Mouse (Mus musculus) testis, adult 2 months (tissue): ENCODE data around the gene Fndc9. TPM values are rescaled to one million over a fixed set of nuclear protein-coding genes. Genes with fewer than 3 reads are reported as not detected.
A peak's percentile ranks its signal among the peaks of the same experiment; 100 is the strongest.

Source experiments
- H3K27ac ChIP-seq: fragments of 200-500 bp; 2 replicates; pipeline ENCODE4 v1.5.1; 2012; ENCODE audit warnings: low read depth, low read length; ENCODE audit not compliant: control insufficient read depth, insufficient read depth
- H3K27me3 ChIP-seq: fragments of 200-500 bp; 2 replicates; pipeline ENCODE4 v1.6.1; 2012; ENCODE audit warnings: mild to moderate bottlenecking, low read length, moderate library complexity; ENCODE audit not compliant: control insufficient read depth, insufficient read depth
- H3K36me3 ChIP-seq: fragments of 200-500 bp; 2 replicates; pipeline ENCODE4 v1.6.1; 2012; ENCODE audit warnings: mild to moderate bottlenecking, low read length; ENCODE audit not compliant: control insufficient read depth, insufficient read depth
- H3K4me1 ChIP-seq: fragments of 200-500 bp; 2 replicates; pipeline ENCODE4 v1.6.1; 2012; ENCODE audit warnings: low read length; ENCODE audit not compliant: control insufficient read depth, insufficient read depth
- H3K4me3 ChIP-seq: fragments of 200-500 bp; 2 replicates; pipeline ENCODE4 v1.5.1; 2012; ENCODE audit warnings: low read depth, mild to moderate bottlenecking, low read length, moderate library complexity, mixed read lengths; ENCODE audit not compliant: control insufficient read depth
- CTCF ChIP-seq: fragments of 200-500 bp; IDR thresholded peaks from 2 replicates; pipeline ENCODE4 v1.5.1; 2012; ENCODE audit warnings: low read depth, mild to moderate bottlenecking, inconsistent platforms, low read length, moderate library complexity; ENCODE audit not compliant: control insufficient read depth, insufficient read depth, insufficient replicate concordance
- POLR2A ChIP-seq: fragments of 200-500 bp; IDR thresholded peaks from 2 replicates; pipeline ENCODE4 v1.6.1; 2012; ENCODE audit warnings: low read depth, mild to moderate bottlenecking, inconsistent platforms, low read length, moderate library complexity; ENCODE audit not compliant: control insufficient read depth
- polyA plus RNA-seq: library from polyadenylated mRNA; depleted of rRNA; stranded (reverse); fragments of >200 nt; gene quantifications from 2 replicates; pipeline ENCODE4 v1.2.3, GENCODE M21; 2012

Gene Fndc9
- polyA plus RNA-seq, 1 experiment = 0.44 TPM

DNA sequence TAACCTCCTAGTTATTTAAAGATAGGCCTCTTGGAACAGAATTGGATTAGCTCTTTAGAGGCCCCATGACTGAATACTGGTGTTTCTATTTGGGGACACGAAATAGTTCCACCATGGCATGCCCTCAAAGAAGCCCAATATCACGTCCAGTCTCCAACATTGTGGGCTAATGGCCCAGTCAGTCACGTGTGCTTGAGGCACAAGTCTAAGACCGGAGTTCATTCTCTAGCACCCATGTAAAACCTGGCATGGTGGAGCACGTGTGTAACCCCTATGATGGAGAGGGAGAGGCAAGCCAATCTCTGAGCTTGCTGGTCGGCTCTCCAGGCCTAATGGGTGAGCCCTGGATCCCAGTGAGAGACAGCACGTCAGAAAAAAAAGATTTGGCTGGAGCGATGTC, 40.8 kb downstream of the Fndc9 start:
- H3K4me3 ChIP-seq = no peak overlapping the region
- no peak for TF ChIP-seq POLR2A
- no peak for TF ChIP-seq CTCF
- no peaks in the 10 kb centered on the region for H3K27me3 ChIP-seq
- H3K27ac ChIP-seq = no peak overlapping the region
- H3K36me3 ChIP-seq = no peaks in the 10 kb centered on the region
- H3K4me1 ChIP-seq = no peaks in the 10 kb centered on the region; the same call in 1 of the 2 replicates

DNA sequence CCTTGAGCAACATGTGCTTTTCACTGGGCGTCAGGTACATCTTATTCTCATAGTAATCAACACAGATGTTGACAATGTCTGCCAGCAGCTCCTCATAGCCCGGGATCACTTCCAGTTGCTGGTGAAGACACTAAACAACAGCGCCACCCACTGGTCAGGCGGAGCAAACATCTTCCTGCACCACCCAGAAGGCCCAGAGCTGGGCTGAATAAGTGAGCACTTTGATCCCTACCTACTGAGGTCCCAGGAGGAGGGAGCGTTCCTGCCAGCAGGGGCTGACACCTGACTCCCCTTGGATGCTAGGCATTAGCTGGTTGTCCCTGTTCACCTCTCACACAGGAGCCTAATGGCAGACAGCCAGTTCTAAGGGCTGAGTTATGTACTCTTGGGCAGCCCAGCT, 41.4 kb downstream of the Fndc9 start:
- H3K36me3 ChIP-seq = no peaks in the 10 kb centered on the region
- H3K27me3 ChIP-seq = no peaks in the 10 kb centered on the region
- H3K4me3 ChIP-seq = no peak overlapping the region
- no peak overlapping the region for H3K27ac ChIP-seq
- TF ChIP-seq CTCF (peak; percentile 88; the same call in 1 of the 2 replicates), POLR2A (no peak)
- H3K4me1 ChIP-seq = no peaks in the 10 kb centered on the region; the same call in 1 of the 2 replicates

DNA sequence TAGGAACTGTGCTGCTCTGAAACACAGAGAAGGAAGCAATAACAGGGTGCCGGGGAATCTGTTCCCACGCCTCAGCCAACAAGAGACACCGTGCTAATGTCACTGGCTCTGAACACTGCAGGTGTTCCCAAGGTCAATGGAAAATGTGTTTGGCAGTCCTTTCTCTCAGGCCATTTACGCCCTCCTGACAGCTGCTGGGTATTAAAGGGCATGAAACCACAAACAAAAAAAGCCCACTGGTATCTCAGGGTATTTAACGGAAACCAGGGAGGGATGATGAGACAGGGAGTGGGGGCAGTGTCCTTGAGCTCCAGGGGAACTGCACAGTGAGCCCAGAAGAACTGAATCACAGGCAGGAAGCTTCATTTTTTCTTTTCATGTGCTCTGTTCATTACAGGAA, 42.8 kb downstream of the Fndc9 start:
- H3K36me3 ChIP-seq = no peaks in the 10 kb centered on the region
- no peak for TF ChIP-seq CTCF
- no peak for TF ChIP-seq POLR2A
- no peak overlapping the region for H3K4me3 ChIP-seq
- H3K27me3 ChIP-seq = no peaks in the 10 kb centered on the region
- H3K27ac ChIP-seq = no peak overlapping the region
- H3K4me1 ChIP-seq = no peaks in the 10 kb centered on the region; the same call in 1 of the 2 replicates

DNA sequence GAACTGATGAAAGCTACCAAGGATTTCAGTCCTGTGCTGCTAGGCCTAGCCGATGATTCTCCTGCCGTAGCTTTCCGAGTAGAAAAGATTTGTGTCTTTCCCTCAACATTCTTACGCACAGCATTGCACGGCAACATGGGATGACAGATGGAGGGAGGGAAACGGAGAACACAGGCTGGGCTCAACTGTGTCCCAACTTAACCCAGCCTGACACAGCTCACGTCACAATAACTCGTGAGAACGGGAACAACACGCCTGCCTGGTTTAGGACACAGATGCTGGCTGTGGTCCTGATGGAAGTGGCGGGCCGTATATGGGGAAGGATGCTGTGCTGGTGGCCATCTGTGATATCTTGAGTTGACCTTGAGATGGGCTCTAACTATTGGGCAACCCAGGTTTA, 43.4 kb downstream of the Fndc9 start:
- Histone ChIP-seq H3K27me3 (no peaks in the 10 kb centered on the region), H3K4me3 (no peak overlapping the region), H3K27ac (no peak overlapping the region), H3K36me3 (no peaks in the 10 kb centered on the region), H3K4me1 (no peaks in the 10 kb centered on the region; the same call in 1 of the 2 replicates)
- no peak for TF ChIP-seq POLR2A
- TF ChIP-seq CTCF = no peak

DNA sequence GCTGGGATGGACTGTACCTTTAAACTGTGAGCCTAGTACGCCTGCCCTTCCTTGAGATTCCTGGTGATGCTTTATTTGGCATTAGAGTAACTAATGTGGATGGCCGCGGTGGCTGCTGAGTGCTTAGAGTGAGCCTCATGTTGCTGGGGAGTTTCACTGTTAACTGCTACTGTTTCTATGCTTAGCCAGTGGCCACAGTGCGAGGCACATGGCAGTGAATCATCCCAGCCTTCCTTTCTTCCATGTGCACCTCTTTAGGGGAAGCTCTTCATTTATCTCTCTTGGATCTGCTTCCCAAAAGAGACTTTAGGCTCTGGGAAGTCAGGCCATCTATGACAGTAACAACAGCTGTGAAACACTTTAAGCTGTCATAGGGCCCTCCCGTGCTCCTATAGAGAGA, 47.3 kb downstream of the Fndc9 start:
- Histone ChIP-seq H3K4me3 (no peak overlapping the region), H3K36me3 (no peaks in the 10 kb centered on the region), H3K27me3 (no peaks in the 10 kb centered on the region), H3K27ac (no peak overlapping the region), H3K4me1 (no peaks in the 10 kb centered on the region; the same call in 1 of the 2 replicates)
- TF ChIP-seq CTCF (no peak), POLR2A (no peak)

DNA sequence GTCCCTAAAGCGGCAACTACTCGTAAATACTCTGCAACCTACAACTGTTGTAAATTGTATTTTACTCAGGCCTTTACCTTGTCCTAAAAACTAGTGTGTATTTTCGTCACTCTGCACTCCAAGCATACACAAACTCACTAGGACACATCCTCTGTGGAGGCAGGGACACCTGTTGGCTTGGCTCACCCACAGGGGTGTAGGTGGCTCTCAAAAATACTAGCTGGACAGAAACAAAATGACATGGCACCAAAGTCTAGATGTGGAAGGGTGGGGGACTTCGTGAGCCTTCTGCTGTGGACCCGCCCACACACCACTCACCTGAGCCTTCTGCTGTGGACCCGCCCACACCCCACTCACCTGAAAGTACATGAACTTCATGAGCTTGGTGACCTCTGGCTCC, 48.5 kb downstream of the Fndc9 start:
- no peaks in the 10 kb centered on the region for H3K4me1 ChIP-seq
- H3K4me3 ChIP-seq = no peak overlapping the region
- no peaks in the 10 kb centered on the region for H3K27me3 ChIP-seq
- no peaks in the 10 kb centered on the region for H3K36me3 ChIP-seq
- TF ChIP-seq POLR2A (no peak), CTCF (no peak)
- H3K27ac ChIP-seq = no peak overlapping the region

DNA sequence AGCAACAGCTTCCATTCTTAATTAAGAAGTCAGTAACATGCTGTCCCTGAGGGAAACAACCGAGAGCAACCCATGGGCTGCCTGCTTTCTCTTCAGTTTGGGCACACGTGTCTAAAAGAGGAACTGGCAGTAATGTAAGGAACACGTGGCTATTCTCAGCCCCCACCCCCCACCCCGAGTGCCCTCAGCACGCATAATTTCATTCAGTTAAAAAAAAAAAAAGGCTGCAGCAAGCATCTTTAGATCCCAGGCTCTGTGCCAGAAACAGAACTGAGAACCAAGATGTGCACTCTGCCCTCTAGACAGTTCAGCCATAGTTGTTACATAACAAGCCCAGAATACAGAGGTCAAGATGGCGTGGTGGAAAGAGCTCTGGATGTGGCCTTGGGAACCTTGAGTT, 51.5 kb downstream of the Fndc9 start:
- no peaks in the 10 kb centered on the region for H3K36me3 ChIP-seq
- no peaks in the 10 kb centered on the region for H3K27me3 ChIP-seq

DNA sequence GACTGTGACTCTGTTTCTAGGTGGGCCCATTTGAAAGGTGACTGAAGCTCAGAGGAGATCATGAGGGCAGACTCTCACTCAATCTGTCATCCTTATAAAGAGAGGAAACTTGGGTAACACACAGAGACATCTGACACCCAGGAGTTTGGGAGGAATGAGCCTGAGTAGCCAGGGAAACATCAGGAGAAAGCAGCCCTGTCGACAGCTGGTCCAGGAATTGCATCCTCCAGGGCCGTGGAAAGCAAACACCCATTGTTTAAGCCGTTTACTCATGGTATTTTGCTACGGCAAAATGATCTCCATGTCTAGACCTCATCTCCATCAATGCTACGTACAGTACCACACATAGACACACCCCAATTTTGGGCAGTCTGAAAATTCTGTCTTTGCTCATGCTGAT, 52.8 kb downstream of the Fndc9 start:
- Histone ChIP-seq H3K4me3 (no peak overlapping the region), H3K4me1 (no peaks in the 10 kb centered on the region), H3K27me3 (no peaks in the 10 kb centered on the region), H3K27ac (no peak overlapping the region), H3K36me3 (no peaks in the 10 kb centered on the region)
- TF ChIP-seq POLR2A = no peak
- TF ChIP-seq CTCF = no peak

More for the DNA sequence above, 51.5 kb downstream of the Fndc9 start:
- Histone ChIP-seq H3K4me1 (no peaks in the 10 kb centered on the region), H3K4me3 (no peak overlapping the region), H3K27ac (no peak overlapping the region)
- no peak for TF ChIP-seq CTCF
- no peak for TF ChIP-seq POLR2A
